Mouse (Mus musculus): ENCODE measurements around the gene Mettl22.

- no peak for TF ChIP-seq CTCF (conservative IDR thresholded peaks at IDR 0.05; ENCODE audit: low read length)
- no peak for TF ChIP-seq NANOG (IDR thresholded peaks at IDR 0.05; ENCODE audit: borderline replicate concordance, low read length)
Measured at GRCm38 (mm10) chr16:8512830-8513229, 42.2 kb downstream of the Mettl22 start.
